Comparison of ENCODE assay signal across 12 mouse cellular contexts in the genomic region with DNA sequence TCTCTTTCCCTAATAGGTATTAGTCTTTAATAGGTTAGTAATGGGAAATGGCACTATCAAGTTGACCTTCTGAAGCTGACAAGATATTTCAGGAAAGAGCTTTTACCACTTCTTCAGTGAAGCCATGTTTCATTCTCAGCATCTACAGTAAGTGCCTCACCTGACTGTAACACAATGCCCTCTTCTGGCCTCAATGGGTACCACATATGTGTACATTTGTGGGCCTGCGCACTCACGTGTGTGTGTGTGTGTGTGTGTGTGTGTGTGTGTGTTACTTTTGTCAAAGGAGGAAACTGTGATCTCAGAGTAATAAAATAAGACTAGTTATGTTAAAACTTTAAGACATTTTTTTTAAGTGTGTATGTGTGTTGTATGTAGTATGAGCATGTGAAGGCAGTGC.
DNase-seq lines count a peak whose midpoint lies in the region; ATAC-seq and TF ChIP-seq lines count a peak whose summit lies in the region.
"Had no signal": no experiment of that assay in that cellular context is flagged by ENCODE, and none has a peak within 500 bp of the region (broad histone marks: within the 10 kb centered on the region; RNA-seq: fewer than 3 reads in every experiment).

No protein-coding gene starts in this region.

- no peak overlapping the region for H3K9ac ChIP-seq in kidney, postnatal 0 days (ENCODE audit: low read depth, low read length)
- no peak overlapping the region for H3K9ac ChIP-seq in kidney, embryonic 14.5 days (ENCODE audit: low read depth, low read length)

- WGBS in kidney, postnatal 0 days, result 84% methylated on average over 2 of the region's 2 CpGs
- 83% methylated on average over 2 of the region's 2 CpGs for WGBS in kidney, embryonic 14.5 days

- DNase-seq in cerebellum, postnatal 14 days, result peak; percentile 48 to 52
- DNase-seq in cerebellum, adult 9-10 months, result no peak
- peak; percentile 5 for DNase-seq in kidney, postnatal 0 days (ENCODE audit: low spot score)
- DNase-seq in thymus, postnatal 0 days (ENCODE audit: low spot score), result peak; percentile 17
- no peak for DNase-seq in thymus, postnatal 36 days
- no peak for DNase-seq in testis, postnatal 14 days (ENCODE audit: low spot score)
- DNase-seq: lung, adult 18-20 months had no signal

- no peak overlapping the region for H3K4me2 ChIP-seq in kidney, postnatal 0 days (ENCODE audit: low read length)
- no peak overlapping the region for H3K4me2 ChIP-seq in kidney, embryonic 14.5 days (replicated peaks; ENCODE audit: low read depth, low read length)

- TF ChIP-seq CTCF in kidney, postnatal 0 days (IDR thresholded peaks at IDR 0.05; ENCODE audit: low read depth), result peak; percentile 65
- peak; percentile 44; the same call in 1 of the 2 replicates for TF ChIP-seq CTCF in embryonic fibroblast, embryonic 13.5 days (IDR thresholded peaks at IDR 0.05; ENCODE audit: borderline replicate concordance, insufficient read depth, low read length)

- no peaks in the 10 kb centered on the region for H3K36me3 ChIP-seq in kidney, postnatal 0 days (ENCODE audit: insufficient read depth, low read length)
- no peaks in the 10 kb centered on the region for H3K36me3 ChIP-seq in kidney, embryonic 14.5 days (ENCODE audit: control insufficient read depth, insufficient read depth, low read length)
- H3K36me3 ChIP-seq: heart, embryonic 10.5 days had no signal

- TF ChIP-seq POLR2A in embryonic fibroblast, embryonic 13.5 days (IDR thresholded peaks at IDR 0.05; ENCODE audit: low read depth, low read length), result no peak

- no peak for ATAC-seq in kidney, postnatal 0 days (replicated peaks; ENCODE audit: low FRiP score, low read depth)
- ATAC-seq in kidney, embryonic 14.5 days (ENCODE audit: low FRiP score, low TSS enrichment), result no peak
- ATAC-seq: hindbrain, embryonic 16.5 days had no signal

- H3K27ac ChIP-seq in kidney, postnatal 0 days, result no peak overlapping the region
- no peak overlapping the region for H3K27ac ChIP-seq in kidney, embryonic 14.5 days (ENCODE audit: low read depth, low read length)
- H3K27ac ChIP-seq in embryonic fibroblast, embryonic 13.5 days (ENCODE audit: insufficient read depth, low read length), result no peak overlapping the region
- H3K27ac ChIP-seq: heart, embryonic 10.5 days had no signal

- H3K4me1 ChIP-seq in kidney, postnatal 0 days (replicated peaks; ENCODE audit: insufficient read depth, low read length), result no peaks in the 10 kb centered on the region
- H3K4me1 ChIP-seq in kidney, embryonic 14.5 days (ENCODE audit: control insufficient read depth, insufficient read depth, low read length), result no peaks in the 10 kb centered on the region
- H3K4me1 ChIP-seq in embryonic fibroblast, embryonic 13.5 days (ENCODE audit: control insufficient read depth, insufficient read depth, low read length), result no peaks in the 10 kb centered on the region
- H3K4me1 ChIP-seq: heart, embryonic 10.5 days had no signal

- H3K4me3 ChIP-seq in kidney, postnatal 0 days (replicated peaks; ENCODE audit: low read depth, low read length), result no peak overlapping the region
- no peak overlapping the region for H3K4me3 ChIP-seq in kidney, embryonic 14.5 days (ENCODE audit: low read length)
- no peak overlapping the region for H3K4me3 ChIP-seq in embryonic fibroblast, embryonic 13.5 days (ENCODE audit: insufficient read depth, low read length)
- H3K4me3 ChIP-seq: heart, embryonic 10.5 days; myocyte had no signal

- no peaks in the 10 kb centered on the region for H3K9me3 ChIP-seq in kidney, postnatal 0 days (replicated peaks; ENCODE audit: low read length)
- no peaks in the 10 kb centered on the region for H3K9me3 ChIP-seq in kidney, embryonic 14.5 days (ENCODE audit: control insufficient read depth, low read length)
- H3K9me3 ChIP-seq: heart, embryonic 10.5 days had no signal

- no peaks in the 10 kb centered on the region for H3K27me3 ChIP-seq in kidney, postnatal 0 days (ENCODE audit: insufficient read depth, low read length)
- H3K27me3 ChIP-seq in kidney, embryonic 14.5 days (ENCODE audit: control insufficient read depth, insufficient read depth, low read length), result no peaks in the 10 kb centered on the region

Comparison
In these comparisons a context has a peak if more than half of its experiments do, and no peak if none do; other contexts are left out.
1. DNase-seq: peak in cerebellum, postnatal 14 days (2 of 2), kidney, postnatal 0 days (single experiment) and thymus, postnatal 0 days (single experiment); none in cerebellum, adult 9-10 months (single experiment), thymus, postnatal 36 days (0 of 2) and testis, postnatal 14 days (single experiment).